Mouse (Mus musculus): Measurements from ENCODE around the gene Nek4.
A peak's percentile ranks its signal among the peaks of the same experiment; 100 is the strongest.

Nek4 gene

GRCm38 (mm10) chr14:30960366-30960765 is 9.2 kb downstream of the Nek4 start:
- no peak for DNase-seq (ENCODE audit: low spot score in 2 of 2)

- peak; percentile 7 to 28 for DNase-seq (ENCODE audit: low spot score in 2 of 2)
These were observed 23.0 kb downstream of the Nek4 start for GRCm38 (mm10) chr14:30974204-30974603.

GRCm38 (mm10) chr14:30976222-30976621 is 25.0 kb downstream of the Nek4 start:
- DNase-seq (ENCODE audit: low spot score in 2 of 2): no peak

GRCm38 (mm10) chr14:30996417-30996816 is 45.2 kb downstream of the Nek4 start:
- no peak for DNase-seq (ENCODE audit: low spot score in 2 of 2)

- no peak for DNase-seq (ENCODE audit: low spot score in 2 of 2)
These were observed 49.2 kb downstream of the Nek4 start for GRCm38 (mm10) chr14:31000356-31000755.

- no peak for DNase-seq (ENCODE audit: low spot score in 2 of 2)
These were observed 49.7 kb downstream of the Nek4 start for GRCm38 (mm10) chr14:31000816-31001306.

GRCm38 (mm10) chr14:31001307-31002205 is 50.4 kb downstream of the Nek4 start, which contains the start of the genes Glt8d1 and Spcs1:
TSS of gene Glt8d1 (plus strand) at chr14:31001400.
TSS of gene Spcs1 (minus strand) at chr14:31001672.
- peak; percentile 88 to 90 for DNase-seq (ENCODE audit: low spot score in 2 of 2)

- DNase-seq (ENCODE audit: low spot score in 2 of 2): no peak
These were observed 53.4 kb downstream of the Nek4 start for GRCm38 (mm10) chr14:31004527-31004926.

- no peak for DNase-seq (ENCODE audit: low spot score in 2 of 2)
These were observed 55.6 kb downstream of the Nek4 start for GRCm38 (mm10) chr14:31006779-31007178.

- DNase-seq (ENCODE audit: low spot score in 2 of 2): no peak
These were observed 60.4 kb downstream of the Nek4 start for GRCm38 (mm10) chr14:31011588-31011987.

GRCm38 (mm10) chr14:31013928-31014327 is 62.8 kb downstream of the Nek4 start:
- DNase-seq (ENCODE audit: low spot score in 2 of 2): no peak

GRCm38 (mm10) chr14:31016063-31016462 is 64.9 kb downstream of the Nek4 start:
- no peak for DNase-seq (ENCODE audit: low spot score in 2 of 2)

- peak in 1 of 2 experiments; percentile 6 for DNase-seq (ENCODE audit: low spot score in 2 of 2)
These were observed 66.7 kb downstream of the Nek4 start for GRCm38 (mm10) chr14:31017854-31018253.

- DNase-seq (ENCODE audit: low spot score in 2 of 2): peak; percentile 98 to 99
These were observed 67.7 kb downstream of the Nek4 start, which contains the start of the genes Pbrm1 and Gnl3 for GRCm38 (mm10) chr14:31018860-31019291. TSS of gene Pbrm1 (plus strand) at chr14:31019138. TSS of gene Gnl3 (minus strand) at chr14:31019152.

GRCm38 (mm10) chr14:31019331-31020205 is 68.4 kb downstream of the Nek4 start:
- DNase-seq (ENCODE audit: low spot score in 2 of 2): no peak

- no peak for DNase-seq (ENCODE audit: low spot score in 2 of 2)
These were observed 71.4 kb downstream of the Nek4 start for GRCm38 (mm10) chr14:31022579-31022978.

- no peak for DNase-seq (ENCODE audit: low spot score in 2 of 2)
These were observed 74.6 kb downstream of the Nek4 start for GRCm38 (mm10) chr14:31025785-31026184.

All from heart, adult 9 months (tissue).